Mouse (Mus musculus) lung, adult 2 months (tissue): ENCODE measurements around the gene Cd2ap. TPM values are rescaled to one million over a fixed set of nuclear protein-coding genes. Genes with fewer than 3 reads are reported as not detected.
"Not testable (repeated sequence)": the region's sequence is repeated elsewhere in the genome, so short reads cannot be mapped to it uniquely, and the experiment has no call there.

Source experiments
- DNase-seq: peaks from one replicate; pipeline ENCODE4 v3.0.0; 2022
- H3K4me1 ChIP-seq: fragments of 200-500 bp; 2 replicates; pipeline ENCODE4 v1.6.1; 2011; ENCODE audit warnings: low read length; ENCODE audit not compliant: control insufficient read depth, insufficient read depth
- H3K4me3 ChIP-seq: fragments of 200-500 bp; replicated peaks from 2 replicates; pipeline ENCODE3; 2011; ENCODE audit warnings: low read depth, mild to moderate bottlenecking, control low read depth, low read length; ENCODE audit errors: extremely low read depth
- CTCF ChIP-seq: fragments of 200-500 bp; IDR thresholded peaks from 2 replicates; pipeline ENCODE4 v1.5.1; 2011; ENCODE audit warnings: mild to moderate bottlenecking, low read length, control low read depth; ENCODE audit not compliant: insufficient read depth
- POLR2A ChIP-seq: fragments of 200-500 bp; IDR thresholded peaks from 2 replicates; pipeline ENCODE4 v1.6.1; 2011; ENCODE audit warnings: low read depth, mild to moderate bottlenecking, control low read depth, low read length, borderline replicate concordance; ENCODE audit errors: extremely low read depth
- WGBS: fragments of 180-500 bp; shearing (Covaris S2); methylation state at CpG from one replicate; pipeline ENCODE4 v1.1.7; 2018; 5-methylcytosine and 5-hydroxymethylcytosine counted together
- polyA plus RNA-seq: library from polyadenylated mRNA; depleted of rRNA; stranded (reverse); fragments of >200 nt; gene quantifications from 2 replicates; pipeline ENCODE4 v1.2.3, GENCODE M21; 2012; rRNA removed

The Cd2ap gene
- 13.9 and 14.6 TPM in 2 replicates for polyA plus RNA-seq

DNA sequence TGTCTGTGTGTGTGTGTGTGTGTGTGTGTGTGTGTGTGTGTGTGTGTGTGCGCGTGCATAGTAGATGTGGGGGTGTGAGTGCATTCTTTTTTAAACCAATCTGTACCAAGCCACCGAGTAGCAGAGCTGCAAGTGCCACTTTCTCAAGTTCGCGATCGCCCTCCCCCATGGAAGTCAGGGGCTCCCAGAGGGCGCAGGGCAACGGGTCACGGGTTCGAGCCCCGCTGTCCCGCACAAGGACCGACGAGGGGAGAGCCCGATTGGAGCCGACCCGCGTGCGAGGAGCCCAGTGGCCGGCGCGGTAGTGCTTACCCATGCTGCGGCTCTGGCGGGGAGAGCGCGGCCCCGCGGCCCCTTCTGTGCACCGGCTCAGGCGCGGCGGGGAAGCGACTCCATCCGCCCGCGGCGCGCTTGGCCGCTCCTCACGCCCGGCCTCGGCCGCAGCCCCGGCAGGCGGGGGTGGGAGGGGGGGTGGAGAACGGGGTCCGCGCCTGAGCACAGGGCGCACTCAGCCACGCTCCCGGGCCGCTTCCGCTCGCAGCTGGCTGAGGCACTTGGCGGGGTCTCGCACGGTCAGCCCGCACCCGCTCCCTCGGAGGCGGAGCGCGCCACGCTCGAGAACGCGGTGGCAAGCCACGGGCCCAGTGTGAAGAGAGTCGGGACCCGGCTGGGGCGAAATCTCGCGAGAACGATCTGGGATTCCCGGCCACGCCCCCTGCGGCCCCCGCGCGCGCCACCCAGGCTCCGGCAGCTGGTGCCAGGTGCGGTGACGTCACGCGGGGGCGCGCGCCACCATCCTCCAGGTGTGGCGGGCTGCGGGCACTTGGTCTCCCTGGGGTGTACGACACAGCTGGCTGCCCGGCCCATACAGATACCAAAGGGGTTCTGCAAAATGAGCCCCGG, at the start of gene Cd2ap:
Gene Cd2ap, minus strand, starts transcription at position 665 of the 903 bp plus-strand sequence.
- peak; percentile 96 for DNase-seq

GRCm38 (mm10) chr17:42924731-42925130, 48.3 kb upstream of the Cd2ap start:
- TF ChIP-seq POLR2A (no peak), CTCF (no peak)
- no peaks in the 10 kb centered on the region for H3K4me1 ChIP-seq
- 88% methylated on average over 5 of the region's 5 CpGs for WGBS
- H3K4me3 ChIP-seq: no peak overlapping the region
- DNase-seq: no peak

More for the DNA sequence above, at the start of gene Cd2ap:
- Histone ChIP-seq H3K4me3 (peak within 1 kb of the TSS; percentile 90), H3K4me1 (peaks cover 4% of the 10 kb centered on the region; the same call in 1 of the 2 replicates)
- WGBS: under 1% methylated on average over 94 of the region's 94 CpGs
- TF ChIP-seq CTCF (no peak), POLR2A (peak; percentile 90)

GRCm38 (mm10) chr17:42918810-42919209, 42.3 kb upstream of the Cd2ap start:
- 54% methylated on average over 9 of the region's 9 CpGs for WGBS
- Histone ChIP-seq H3K4me1 (no peaks in the 10 kb centered on the region), H3K4me3 (no peak overlapping the region)
- TF ChIP-seq POLR2A: no peak
- TF ChIP-seq CTCF: no peak
- DNase-seq: no peak

DNA sequence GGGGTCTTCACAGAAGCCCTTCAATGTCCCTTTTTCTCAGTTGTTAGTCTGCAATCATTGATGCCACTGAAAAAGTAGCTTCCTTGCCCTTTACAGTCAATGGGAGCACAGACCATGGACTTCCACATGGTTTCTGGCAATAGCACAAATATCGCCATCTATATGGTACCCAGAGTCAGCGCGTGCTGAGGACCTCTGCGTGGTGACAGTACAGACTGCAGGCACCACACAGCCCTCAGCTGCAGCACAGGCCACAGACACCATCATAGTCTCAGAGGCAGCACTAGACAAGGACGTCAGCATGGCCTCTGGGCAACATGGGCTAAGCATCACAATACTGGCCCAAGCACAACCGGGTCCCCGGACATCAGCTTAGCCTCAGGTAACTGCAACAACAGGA, 38.3 kb upstream of the Cd2ap start:
- DNase-seq: no peak
- H3K4me3 ChIP-seq: no peak overlapping the region
- no peaks in the 10 kb centered on the region for H3K4me1 ChIP-seq
- TF ChIP-seq POLR2A (no peak), CTCF (no peak)
- WGBS: 78% methylated on average over 7 of the region's 7 CpGs

DNA sequence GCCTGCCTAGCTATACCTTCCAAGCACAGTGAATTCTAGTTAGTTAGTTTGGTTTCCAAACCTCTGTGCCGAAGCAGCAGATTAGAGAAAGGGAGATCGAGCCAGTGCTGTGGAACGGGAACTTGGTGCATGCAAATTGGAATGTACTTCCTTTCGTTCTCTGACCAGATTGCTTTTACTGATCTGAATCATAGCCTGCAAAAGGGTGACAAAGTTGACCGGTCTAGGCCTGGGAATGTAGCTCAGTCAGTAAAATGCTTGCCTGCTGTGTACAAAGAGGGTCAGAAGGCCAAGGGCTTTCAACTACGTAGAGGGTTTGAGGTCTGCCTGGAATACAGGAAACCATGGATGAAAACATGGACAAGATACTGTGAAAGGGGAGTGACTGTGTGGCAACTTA, 35.7 kb upstream of the Cd2ap start:
- Histone ChIP-seq H3K4me1 (no peaks in the 10 kb centered on the region; the same call in 1 of the 2 replicates), H3K4me3 (no peak overlapping the region)
- 39% methylated on average over 6 of the region's 6 CpGs for WGBS
- TF ChIP-seq CTCF: no peak
- TF ChIP-seq POLR2A: no peak
- no peak for DNase-seq

- no peak overlapping the region for H3K4me3 ChIP-seq
- WGBS: 59% methylated on average over 3 of the region's 3 CpGs
- H3K4me1 ChIP-seq: no peaks in the 10 kb centered on the region; the same call in 1 of the 2 replicates
- no peak for DNase-seq
- TF ChIP-seq CTCF: no peak
- TF ChIP-seq POLR2A: no peak
Observed at GRCm38 (mm10) chr17:42910476-42910875, 34.0 kb upstream of the Cd2ap start.

GRCm38 (mm10) chr17:42909376-42909775, 32.9 kb upstream of the Cd2ap start:
- H3K4me1 ChIP-seq: no peaks in the 10 kb centered on the region; the same call in 1 of the 2 replicates
- TF ChIP-seq POLR2A (no peak), CTCF (no peak)
- no peak for DNase-seq
- WGBS: 67% methylated on average over 9 of the region's 9 CpGs
- no peak overlapping the region for H3K4me3 ChIP-seq

GRCm38 (mm10) chr17:42908744-42909370, 32.4 kb upstream of the Cd2ap start:
- no peak overlapping the region for H3K4me3 ChIP-seq
- no peak for DNase-seq
- TF ChIP-seq CTCF: no peak
- no peak for TF ChIP-seq POLR2A
- no peaks in the 10 kb centered on the region; the same call in 1 of the 2 replicates for H3K4me1 ChIP-seq
- 43% methylated on average over 9 of the region's 9 CpGs for WGBS

- WGBS: 65% methylated on average over 3 of the region's 3 CpGs
- H3K4me1 ChIP-seq: no peaks in the 10 kb centered on the region; the same call in 1 of the 2 replicates
- H3K4me3 ChIP-seq: no peak overlapping the region
- DNase-seq: no peak
- no peak for TF ChIP-seq CTCF
- TF ChIP-seq POLR2A: no peak
Observed at GRCm38 (mm10) chr17:42908136-42908535, 31.7 kb upstream of the Cd2ap start.

GRCm38 (mm10) chr17:42906456-42906855, 30.0 kb upstream of the Cd2ap start:
- WGBS: 88% methylated on average over 1 of the region's 1 CpGs

More at GRCm38 (mm10) chr17:42906456-42906855, 30.0 kb upstream of the Cd2ap start:
- DNase-seq, H3K4me3 ChIP-seq, H3K4me1 ChIP-seq: not testable (repeated sequence)
